Mouse (Mus musculus) cerebellum, postnatal 14 days (tissue): ENCODE measurements around the gene Fgd6.
A peak's percentile ranks its signal among the peaks of the same experiment; 100 is the strongest.

ENCODE experiments used
- DNase-seq, 2 experiments: peaks; one replicate each; pipeline ENCODE4 v3.0.0; 2021; ENCODE audit warnings: mixed read lengths in 2 of 2

Gene Fgd6

GRCm38 (mm10) chr10:94097081-94097845 is 61.5 kb downstream of the Fgd6 start:
- DNase-seq: no peak

- DNase-seq: no peak
Observed at GRCm38 (mm10) chr10:94098100-94098499, 62.3 kb downstream of the Fgd6 start.

- no peak for DNase-seq
Observed at GRCm38 (mm10) chr10:94105498-94105897, 69.7 kb downstream of the Fgd6 start.

GRCm38 (mm10) chr10:94107168-94107567 is 71.4 kb downstream of the Fgd6 start:
- no peak for DNase-seq

GRCm38 (mm10) chr10:94107607-94108006 is 71.8 kb downstream of the Fgd6 start:
- no peak for DNase-seq

GRCm38 (mm10) chr10:94108791-94109190 is 73.0 kb downstream of the Fgd6 start:
- no peak for DNase-seq

GRCm38 (mm10) chr10:94110834-94111754 is 75.3 kb downstream of the Fgd6 start:
- DNase-seq: no peak

GRCm38 (mm10) chr10:94112207-94112606 is 76.4 kb downstream of the Fgd6 start:
- DNase-seq: no peak

- DNase-seq: peak; percentile 93 to 96
Observed at GRCm38 (mm10) chr10:94115893-94116599, 80.2 kb downstream of the Fgd6 start.

GRCm38 (mm10) chr10:94116781-94117340 is 81.1 kb downstream of the Fgd6 start:
- peak in 1 of 2 experiments; percentile 11 for DNase-seq

- no peak for DNase-seq
Observed at GRCm38 (mm10) chr10:94117916-94118315, 82.1 kb downstream of the Fgd6 start.

GRCm38 (mm10) chr10:94118993-94119392 is 83.2 kb downstream of the Fgd6 start:
- no peak for DNase-seq

- DNase-seq: no peak
Observed at GRCm38 (mm10) chr10:94120676-94121075, 84.9 kb downstream of the Fgd6 start.

- DNase-seq: no peak
Observed at GRCm38 (mm10) chr10:94122595-94122994, 86.8 kb downstream of the Fgd6 start.

GRCm38 (mm10) chr10:94123581-94123980 is 87.8 kb downstream of the Fgd6 start:
- DNase-seq: no peak

- peak; percentile 42 to 69 for DNase-seq
Observed at GRCm38 (mm10) chr10:94124376-94124775, 88.6 kb downstream of the Fgd6 start.

- DNase-seq: peak; percentile 84 to 86
Observed at GRCm38 (mm10) chr10:94129680-94130119, 93.9 kb downstream of the Fgd6 start.

- peak; percentile 63 to 69 for DNase-seq
Observed at GRCm38 (mm10) chr10:94133081-94133480, 97.3 kb downstream of the Fgd6 start.

GRCm38 (mm10) chr10:94133674-94134073 is 97.9 kb downstream of the Fgd6 start:
- DNase-seq: no peak

GRCm38 (mm10) chr10:94134535-94135390 is 99.0 kb downstream of the Fgd6 start:
- no peak for DNase-seq

GRCm38 (mm10) chr10:94138890-94139482 is 103.2 kb downstream of the Fgd6 start:
- no peak for DNase-seq
